Mouse (Mus musculus): ENCODE results near the gene Olfr781. TPM values are rescaled to one million over a fixed set of nuclear protein-coding genes. Genes with fewer than 3 reads are reported as not detected.
"Not testable (repeated sequence)": the region's sequence is repeated elsewhere in the genome, so short reads cannot be mapped to it uniquely, and the experiment has no call there.

Olfr781 gene
- not detected in 2 replicates for polyA plus RNA-seq (2015; fragmentation: Nextera tagmentation; extraction: Ambion mirVana)

GRCm38 (mm10) chr10:129328554-129328953 lies at the start of gene Olfr781:
Gene Olfr781, plus strand, starts transcription at chr10:129328854.
- Histone ChIP-seq H3K27ac (ENCODE audit: low read depth) (no peak within 1 kb of the TSS), H3K27me3 (ENCODE audit: insufficient read depth, low read length) (no peaks in the 10 kb centered on the region), H3K4me1 (ENCODE audit: insufficient read depth) (no peaks in the 10 kb centered on the region), H3K9me3 (ENCODE audit: low read length) (no peaks in the 10 kb centered on the region), H3K36me3 (replicated peaks; ENCODE audit: insufficient read depth, low read length) (no peaks in the 10 kb centered on the region), H3K9ac (replicated peaks) (no peak within 1 kb of the TSS), H3K4me3 (ENCODE audit: low read depth, low read length) (no peak within 1 kb of the TSS), H3K4me2 (ENCODE audit: low read depth, low read length) (no peak within 1 kb of the TSS)
- DNase-seq (no peak), ATAC-seq (no peak)
- TF ChIP-seq CTCF (IDR thresholded peaks at IDR 0.05; ENCODE audit: low read depth) (no peak), EP300 (IDR thresholded peaks at IDR 0.05; ENCODE audit: low read depth) (no peak)

- not testable (repeated sequence) for H3K4me1 ChIP-seq (ENCODE audit: insufficient read depth); H3K4me3 ChIP-seq (ENCODE audit: low read depth, low read length); H3K9me3 ChIP-seq (ENCODE audit: low read length); H3K9ac ChIP-seq (replicated peaks); DNase-seq; H3K27ac ChIP-seq (ENCODE audit: low read depth); H3K4me2 ChIP-seq (ENCODE audit: low read depth, low read length); H3K36me3 ChIP-seq (replicated peaks; ENCODE audit: insufficient read depth, low read length); H3K27me3 ChIP-seq (ENCODE audit: insufficient read depth, low read length); ATAC-seq
- WGBS (ENCODE audit: insufficient replicate concordance) = 40% methylated on average over 1 of the region's 1 CpGs
Observed at GRCm38 (mm10) chr10:129312973-129313372, 15.7 kb upstream of the Olfr781 start.

- H3K9ac ChIP-seq (replicated peaks); H3K27ac ChIP-seq (ENCODE audit: low read depth); H3K27me3 ChIP-seq (ENCODE audit: insufficient read depth, low read length); H3K4me3 ChIP-seq (ENCODE audit: low read depth, low read length); ATAC-seq; H3K9me3 ChIP-seq (ENCODE audit: low read length); H3K4me1 ChIP-seq (ENCODE audit: insufficient read depth); DNase-seq; H3K4me2 ChIP-seq (ENCODE audit: low read depth, low read length); H3K36me3 ChIP-seq (replicated peaks; ENCODE audit: insufficient read depth, low read length): not testable (repeated sequence)
- WGBS (ENCODE audit: insufficient replicate concordance) = no CpG with 5 or more reads among the region's 1 CpGs
Observed at GRCm38 (mm10) chr10:129313521-129313920, 15.1 kb upstream of the Olfr781 start.

- DNase-seq (no peak), ATAC-seq (no peak)
- H3K4me1 ChIP-seq (ENCODE audit: insufficient read depth) = no peaks in the 10 kb centered on the region
- H3K27ac ChIP-seq (ENCODE audit: low read depth) = no peak within 1 kb of the TSS
- TF ChIP-seq CTCF (IDR thresholded peaks at IDR 0.05; ENCODE audit: low read depth) (no peak), EP300 (IDR thresholded peaks at IDR 0.05; ENCODE audit: low read depth) (no peak)
- no peaks in the 10 kb centered on the region for H3K9me3 ChIP-seq (ENCODE audit: low read length)
- H3K36me3 ChIP-seq (replicated peaks; ENCODE audit: insufficient read depth, low read length) = no peaks in the 10 kb centered on the region
- no peak within 1 kb of the TSS for H3K4me2 ChIP-seq (ENCODE audit: low read depth, low read length)
- no peak within 1 kb of the TSS for H3K4me3 ChIP-seq (ENCODE audit: low read depth, low read length)
- 65% methylated on average over 3 of the region's 3 CpGs for WGBS (ENCODE audit: insufficient replicate concordance)
- H3K27me3 ChIP-seq (ENCODE audit: insufficient read depth, low read length) = no peaks in the 10 kb centered on the region
- H3K9ac ChIP-seq (replicated peaks) = no peak within 1 kb of the TSS
Observed at GRCm38 (mm10) chr10:129317817-129318216, 10.8 kb upstream of the Olfr781 start, which contains the start of gene Olfr780. Gene Olfr780, plus strand, starts transcription at chr10:129318117.

GRCm38 (mm10) chr10:129348550-129348949 lies 19.9 kb downstream of the Olfr781 start, which contains the start of gene Olfr782:
Gene Olfr782, plus strand, starts transcription at chr10:129348850.
- H3K4me3 ChIP-seq (ENCODE audit: low read depth, low read length) = no peak within 1 kb of the TSS
- no peak within 1 kb of the TSS for H3K9ac ChIP-seq (replicated peaks)
- H3K4me1 ChIP-seq (ENCODE audit: insufficient read depth) = no peaks in the 10 kb centered on the region
- H3K27ac ChIP-seq (ENCODE audit: low read depth) = no peak within 1 kb of the TSS
- ATAC-seq (no peak), DNase-seq (no peak)
- WGBS (ENCODE audit: insufficient replicate concordance) = 75% methylated on average over 3 of the region's 3 CpGs
- H3K36me3 ChIP-seq (replicated peaks; ENCODE audit: insufficient read depth, low read length) = no peaks in the 10 kb centered on the region
- H3K4me2 ChIP-seq (ENCODE audit: low read depth, low read length) = no peak within 1 kb of the TSS
- TF ChIP-seq CTCF (IDR thresholded peaks at IDR 0.05; ENCODE audit: low read depth) (no peak), EP300 (IDR thresholded peaks at IDR 0.05; ENCODE audit: low read depth) (no peak)
- no peaks in the 10 kb centered on the region for H3K27me3 ChIP-seq (ENCODE audit: insufficient read depth, low read length)
- no peaks in the 10 kb centered on the region for H3K9me3 ChIP-seq (ENCODE audit: low read length)

- H3K27me3 ChIP-seq (ENCODE audit: insufficient read depth, low read length); H3K36me3 ChIP-seq (replicated peaks; ENCODE audit: insufficient read depth, low read length); H3K4me1 ChIP-seq (ENCODE audit: insufficient read depth); H3K4me2 ChIP-seq (ENCODE audit: low read depth, low read length); ATAC-seq; H3K27ac ChIP-seq (ENCODE audit: low read depth); H3K9ac ChIP-seq (replicated peaks); H3K9me3 ChIP-seq (ENCODE audit: low read length); H3K4me3 ChIP-seq (ENCODE audit: low read depth, low read length); DNase-seq: not testable (repeated sequence)
- WGBS (ENCODE audit: insufficient replicate concordance) = 57% methylated on average over 2 of the region's 2 CpGs
Observed at GRCm38 (mm10) chr10:129352475-129352874, 23.8 kb downstream of the Olfr781 start.

GRCm38 (mm10) chr10:129356496-129356895 lies 27.8 kb downstream of the Olfr781 start:
- not testable (repeated sequence) for H3K27me3 ChIP-seq (ENCODE audit: insufficient read depth, low read length); DNase-seq; ATAC-seq; H3K4me3 ChIP-seq (ENCODE audit: low read depth, low read length); H3K27ac ChIP-seq (ENCODE audit: low read depth); H3K4me1 ChIP-seq (ENCODE audit: insufficient read depth); H3K36me3 ChIP-seq (replicated peaks; ENCODE audit: insufficient read depth, low read length); H3K4me2 ChIP-seq (ENCODE audit: low read depth, low read length); H3K9me3 ChIP-seq (ENCODE audit: low read length); H3K9ac ChIP-seq (replicated peaks)
- WGBS (ENCODE audit: insufficient replicate concordance) = 79% methylated on average over 4 of the region's 4 CpGs
